Mouse (Mus musculus): ENCODE data around the gene Myocd.

DNA sequence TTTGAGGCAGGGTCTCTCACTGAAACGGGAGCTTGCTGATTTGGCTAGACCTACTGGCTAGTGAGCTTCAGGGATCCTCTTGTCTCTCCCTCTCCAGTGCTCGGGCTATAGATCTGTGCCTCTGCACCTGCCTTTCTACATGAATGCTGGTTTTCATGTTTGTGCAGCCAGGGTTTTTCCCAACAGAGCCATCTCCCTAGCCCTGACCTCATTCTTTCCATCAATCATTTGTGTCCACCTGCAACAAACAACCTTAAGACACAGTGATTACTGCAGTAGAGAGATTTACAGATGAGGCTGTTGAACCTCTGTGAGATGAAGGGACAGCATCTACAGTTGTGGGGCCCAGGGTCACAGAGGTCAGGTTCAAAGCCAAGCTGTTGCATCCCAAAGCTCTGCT lies 56.0 kb downstream of the Myocd start:
- no peak for TF ChIP-seq CTCF (IDR thresholded peaks at IDR 0.05; ENCODE audit: low read depth)
- TF ChIP-seq EP300 (optimal IDR thresholded peaks at IDR 0.05): no peak
